Mouse (Mus musculus) MEL (cell line): ENCODE data around the gene Klhl31. TPM values are rescaled to one million over a fixed set of nuclear protein-coding genes. Genes with fewer than 3 reads are reported as not detected.

ENCODE experiments used
- DNase-seq: peaks from one replicate; pipeline ENCODE4 v3.0.0; 2011; ENCODE audit warnings: low read depth, low spot score
- H3K27ac ChIP-seq: 2 replicates; pipeline ENCODE4 v1.5.1; 2012; ENCODE audit warnings: low read depth, mild to moderate bottlenecking, control low read depth, low read length, moderate library complexity; ENCODE audit not compliant: control insufficient read depth
- H3K27me3 ChIP-seq, 2 experiments: fragments of 150-350 bp in 1 of 2; sonication (generic) in 1 of 2; 2 replicates each; pipeline ENCODE4 v1.6.1; 2012; ENCODE audit warnings: low read length in 2 of 2, mild to moderate bottlenecking in 2 of 2, improper control_type of control experiment in 1 of 2, moderate library complexity in 1 of 2; ENCODE audit not compliant: insufficient read depth in 2 of 2, control insufficient read depth in 1 of 2
- H3K36me3 ChIP-seq, 2 experiments: 2 replicates each; pipeline ENCODE4 v1.6.1; 2012 to 2014; ENCODE audit warnings: low read length in 2 of 2, improper control_type of control experiment in 1 of 2, inconsistent platforms in 1 of 2, mild to moderate bottlenecking in 1 of 2; ENCODE audit not compliant: insufficient read depth in 2 of 2, control insufficient read depth in 1 of 2
- H3K4me1 ChIP-seq, 2 experiments: fragments of 150-350 bp in 1 of 2; sonication (generic) in 1 of 2; 2 replicates each; pipeline ENCODE4 v1.6.1; 2012; ENCODE audit warnings: low read length in 2 of 2, improper control_type of control experiment in 1 of 2, mild to moderate bottlenecking in 1 of 2; ENCODE audit not compliant: insufficient read depth in 2 of 2, control insufficient read depth in 1 of 2
- H3K4me3 ChIP-seq, 2 experiments: fragments of 150-350 bp in 1 of 2; sonication (generic) in 1 of 2; 2 replicates each; pipeline ENCODE4 v1.5.1; 2012; ENCODE audit warnings: low read depth in 2 of 2, low read length in 2 of 2, mild to moderate bottlenecking in 2 of 2, moderate library complexity in 2 of 2, control low read depth in 1 of 2, improper control_type of control experiment in 1 of 2; ENCODE audit not compliant: control insufficient read depth in 1 of 2, insufficient read depth in 1 of 2
- H3K79me2 ChIP-seq: 2 replicates; pipeline ENCODE4 v1.6.1; 2012; ENCODE audit warnings: mild to moderate bottlenecking, low read length, moderate library complexity; ENCODE audit not compliant: control insufficient read depth, poor library complexity, insufficient read depth
- H3K9ac ChIP-seq: 2 replicates; pipeline ENCODE4 v1.6.1; 2012; ENCODE audit warnings: low read depth, mild to moderate bottlenecking, control low read depth, low read length, moderate library complexity; ENCODE audit not compliant: control insufficient read depth, poor library complexity, severe bottlenecking
- H3K9me3 ChIP-seq: fragments of 150-350 bp; sonication (generic); replicated peaks from 2 replicates; pipeline ENCODE4 v1.6.1; 2012; ENCODE audit warnings: mild to moderate bottlenecking, low read length, improper control_type of control experiment, moderate library complexity; ENCODE audit not compliant: insufficient read depth
- BHLHE40 ChIP-seq: IDR thresholded peaks from 2 replicates; pipeline ENCODE4 v1.6.1; 2012; ENCODE audit warnings: low read depth, mild to moderate bottlenecking, inconsistent platforms, low read length, improper control_type of control experiment, borderline replicate concordance
- CHD1 ChIP-seq: IDR thresholded peaks from 2 replicates; pipeline ENCODE4 v1.6.1; 2012; ENCODE audit warnings: low read depth, mild to moderate bottlenecking, inconsistent platforms, low read length, improper control_type of control experiment
- CHD2 ChIP-seq: IDR thresholded peaks from 2 replicates; pipeline ENCODE4 v1.6.1; 2011; ENCODE audit warnings: low read length, improper control_type of control experiment
- CTCF ChIP-seq, 3 experiments: IDR thresholded peaks in 2 of 3; conservative IDR thresholded peaks in 1 of 3; 2 replicates each; pipeline ENCODE4 v1.5.1; 2011 to 2012; ENCODE audit warnings: low read length in 3 of 3, low read depth in 2 of 3, mild to moderate bottlenecking in 2 of 3, improper control_type of control experiment in 1 of 3, inconsistent platforms in 1 of 3, mixed read lengths in 1 of 3, moderate library complexity in 1 of 3; ENCODE audit not compliant: control insufficient read depth in 1 of 3, insufficient read depth in 1 of 3, poor library complexity in 1 of 3, severe bottlenecking in 1 of 3
- E2F4 ChIP-seq: IDR thresholded peaks from 2 replicates; pipeline ENCODE4 v1.6.1; 2011; ENCODE audit warnings: low read depth, low read length, improper control_type of control experiment, borderline replicate concordance
- ELF1 ChIP-seq: IDR thresholded peaks from 2 replicates; pipeline ENCODE4 v1.6.1; 2014; ENCODE audit warnings: low read depth, mild to moderate bottlenecking, inconsistent platforms, low read length, improper control_type of control experiment, moderate library complexity
- ETS1 ChIP-seq: IDR thresholded peaks from 2 replicates; pipeline ENCODE4 v1.6.1; 2012; ENCODE audit warnings: low read depth, mild to moderate bottlenecking, inconsistent platforms, low read length, improper control_type of control experiment, moderate library complexity
- GABPA ChIP-seq: IDR thresholded peaks from 2 replicates; pipeline ENCODE4 v1.6.1; 2012; ENCODE audit warnings: low read depth, mild to moderate bottlenecking, inconsistent platforms, low read length, improper control_type of control experiment, moderate library complexity
- GATA1 ChIP-seq: IDR thresholded peaks from 2 replicates; pipeline ENCODE4 v1.6.1; 2011; ENCODE audit warnings: low read depth, low read length, improper control_type of control experiment
- HCFC1 ChIP-seq: IDR thresholded peaks from 2 replicates; pipeline ENCODE4 v1.6.1; 2012; ENCODE audit warnings: low read depth, mild to moderate bottlenecking, inconsistent platforms, low read length, improper control_type of control experiment, moderate library complexity
- JUND ChIP-seq: IDR thresholded peaks from 2 replicates; pipeline ENCODE4 v1.6.1; 2011; ENCODE audit warnings: low read depth, mild to moderate bottlenecking, improper control_type of control experiment, low read length
- MAFK ChIP-seq: IDR thresholded peaks from 2 replicates; pipeline ENCODE4 v1.6.1; 2011; ENCODE audit warnings: low read depth, mild to moderate bottlenecking, low read length, improper control_type of control experiment, borderline replicate concordance
- MAX ChIP-seq: IDR thresholded peaks from 2 replicates; pipeline ENCODE4 v1.6.1; 2011; ENCODE audit warnings: low read length, improper control_type of control experiment
- MAZ ChIP-seq: IDR thresholded peaks from 2 replicates; pipeline ENCODE4 v1.6.1; 2012; ENCODE audit warnings: low read depth, mild to moderate bottlenecking, inconsistent platforms, low read length, improper control_type of control experiment
- MXI1 ChIP-seq: IDR thresholded peaks from 2 replicates; pipeline ENCODE4 v1.6.1; 2011; ENCODE audit warnings: mild to moderate bottlenecking, low read depth, low read length, improper control_type of control experiment
- MYB ChIP-seq: IDR thresholded peaks from 2 replicates; pipeline ENCODE4 v1.6.1; 2011; ENCODE audit warnings: mild to moderate bottlenecking, low read depth, low read length, improper control_type of control experiment
- NELFE ChIP-seq: IDR thresholded peaks from 2 replicates; pipeline ENCODE4 v1.6.1; 2011; ENCODE audit warnings: low read depth, low read length, improper control_type of control experiment
- NRF1 ChIP-seq: IDR thresholded peaks from 2 replicates; pipeline ENCODE4 v1.6.1; 2014; ENCODE audit warnings: low read depth, mild to moderate bottlenecking, inconsistent platforms, low read length, improper control_type of control experiment, moderate library complexity; ENCODE audit not compliant: poor library complexity, insufficient read depth, severe bottlenecking
- POLR2AphosphoS5 ChIP-seq: IDR thresholded peaks from 2 replicates; pipeline ENCODE4 v1.6.1; 2012; ENCODE audit warnings: low read depth, borderline replicate concordance, mild to moderate bottlenecking, inconsistent platforms, low read length, moderate library complexity, mixed read lengths
- RAD21 ChIP-seq: IDR thresholded peaks from 2 replicates; pipeline ENCODE4 v1.6.1; 2011; ENCODE audit warnings: mild to moderate bottlenecking, low read depth, low read length, improper control_type of control experiment
- RCOR1 ChIP-seq: IDR thresholded peaks from 2 replicates; pipeline ENCODE4 v1.6.1; 2012; ENCODE audit warnings: low read depth, mild to moderate bottlenecking, inconsistent platforms, low read length, improper control_type of control experiment
- SIN3A ChIP-seq: IDR thresholded peaks from 2 replicates; pipeline ENCODE4 v1.6.1; 2012; ENCODE audit warnings: low read length, improper control_type of control experiment, inconsistent platforms
- TBP ChIP-seq: IDR thresholded peaks from 2 replicates; pipeline ENCODE4 v1.8.0; 2011; ENCODE audit warnings: low read depth, low read length, improper control_type of control experiment
- TCF12 ChIP-seq: IDR thresholded peaks from 2 replicates; pipeline ENCODE4 v1.6.1; 2014; ENCODE audit warnings: low read depth, mild to moderate bottlenecking, inconsistent platforms, low read length, improper control_type of control experiment, moderate library complexity
- UBTF ChIP-seq: IDR thresholded peaks from 2 replicates; pipeline ENCODE4 v1.6.1; 2012; ENCODE audit warnings: low read depth, mild to moderate bottlenecking, inconsistent platforms, low read length, improper control_type of control experiment, moderate library complexity, borderline replicate concordance; ENCODE audit not compliant: insufficient read depth
- USF1 ChIP-seq: IDR thresholded peaks from 2 replicates; pipeline ENCODE4 v1.6.1; 2014; ENCODE audit warnings: low read depth, mild to moderate bottlenecking, inconsistent platforms, low read length, improper control_type of control experiment, moderate library complexity
- USF2 ChIP-seq, 2 experiments: IDR thresholded peaks; 2 replicates each; pipeline ENCODE4 v1.6.1; 2011 to 2012; ENCODE audit warnings: improper control_type of control experiment in 2 of 2, low read length in 2 of 2, borderline replicate concordance in 1 of 2, inconsistent platforms in 1 of 2, low read depth in 1 of 2, mild to moderate bottlenecking in 1 of 2; ENCODE audit not compliant: insufficient read depth in 1 of 2
- ZC3H11A ChIP-seq: IDR thresholded peaks from 2 replicates; pipeline ENCODE4 v1.6.1; 2012; ENCODE audit warnings: low read depth, mild to moderate bottlenecking, inconsistent platforms, low read length, improper control_type of control experiment
- ZKSCAN1 ChIP-seq: IDR thresholded peaks from 2 replicates; pipeline ENCODE4 v1.6.1; 2012; ENCODE audit warnings: low read depth, mild to moderate bottlenecking, inconsistent platforms, low read length, improper control_type of control experiment, moderate library complexity
- ZNF384 ChIP-seq: IDR thresholded peaks from 2 replicates; pipeline ENCODE4 v1.6.1; 2012; ENCODE audit warnings: low read depth, mild to moderate bottlenecking, inconsistent platforms, low read length, improper control_type of control experiment
- polyA plus RNA-seq, 2 experiments: library from polyadenylated mRNA; stranded (reverse) in 1 of 2; unstranded in 1 of 2; fragments of >175 nt in 1 of 2; fragments of >200 nt in 1 of 2; gene quantifications; 2 replicates each; pipeline versions ENCODE4 v1.2.1 to v1.2.4; 2012; ENCODE audit warnings: low replicate concordance in 2 of 2, low read depth in 1 of 2; ENCODE audit not compliant: insufficient read length in 2 of 2, insufficient read depth in 1 of 2, missing spikeins in 1 of 2
- total RNA-seq: library from RNA; depleted of rRNA; stranded (reverse); fragments of 300-350 nt; gene quantifications from 2 replicates; pipeline ENCODE4 v1.2.3, GENCODE M21; 2012

Gene Klhl31
- total and polyA plus RNA-seq, 3 experiments = not detected

DNA sequence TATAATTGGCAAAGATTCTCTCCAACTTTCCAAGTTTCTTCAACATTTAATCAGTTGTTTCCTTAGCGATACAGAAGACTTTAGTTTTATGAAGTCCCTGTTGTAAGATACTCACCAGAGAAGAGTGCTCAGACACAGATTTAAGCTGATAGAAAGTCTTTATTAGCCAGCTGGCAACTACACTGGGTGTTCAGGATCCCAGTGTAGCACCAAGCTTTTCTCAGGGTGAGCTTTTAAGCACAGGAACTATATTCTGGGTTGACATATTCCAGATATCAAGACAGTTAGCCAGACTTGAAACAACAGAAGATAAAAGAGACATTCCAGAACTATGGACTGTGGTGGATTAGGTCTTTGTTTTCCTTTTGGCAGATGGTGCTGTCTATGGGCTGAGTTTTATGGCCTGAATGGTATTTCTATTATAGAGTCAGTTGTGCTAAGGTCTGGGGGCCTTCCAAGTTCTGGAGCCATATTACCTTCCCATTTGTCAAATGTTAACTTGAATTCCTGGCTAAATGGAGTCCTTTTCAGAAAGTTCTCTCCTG, 32.3 kb upstream of the Klhl31 start:
- no peaks in the 10 kb centered on the region for H3K4me1 ChIP-seq
- no peak overlapping the region for H3K27ac ChIP-seq
- no peaks in the 10 kb centered on the region for H3K9me3 ChIP-seq
- H3K79me2 ChIP-seq = no peaks in the 10 kb centered on the region
- no peaks in the 10 kb centered on the region for H3K36me3 ChIP-seq
- no peak for TF ChIP-seq SIN3A
- TF ChIP-seq POLR2AphosphoS5 = no peak
- no peak for TF ChIP-seq TBP
- no peak for TF ChIP-seq ZC3H11A
- no peak for TF ChIP-seq GABPA
- no peak for TF ChIP-seq JUND
- TF ChIP-seq ELF1 = no peak
- no peak for TF ChIP-seq CHD1
- no peak for TF ChIP-seq MAZ
- no peak for TF ChIP-seq MYB
- no peak for TF ChIP-seq USF1
- no peak for TF ChIP-seq RAD21
- no peak for TF ChIP-seq HCFC1
- TF ChIP-seq ZNF384 = no peak
- TF ChIP-seq MAX = no peak
- no peak for TF ChIP-seq TCF12
- no peak for TF ChIP-seq RCOR1
- TF ChIP-seq MXI1 = no peak
- TF ChIP-seq UBTF = no peak
- no peak for DNase-seq
- H3K4me3 ChIP-seq = no peak overlapping the region
- peaks cover 0 to 6% of the 10 kb centered on the region in 2 experiments; a peak in 3 of 4 replicates for H3K27me3 ChIP-seq
- no peak overlapping the region for H3K9ac ChIP-seq

DNA sequence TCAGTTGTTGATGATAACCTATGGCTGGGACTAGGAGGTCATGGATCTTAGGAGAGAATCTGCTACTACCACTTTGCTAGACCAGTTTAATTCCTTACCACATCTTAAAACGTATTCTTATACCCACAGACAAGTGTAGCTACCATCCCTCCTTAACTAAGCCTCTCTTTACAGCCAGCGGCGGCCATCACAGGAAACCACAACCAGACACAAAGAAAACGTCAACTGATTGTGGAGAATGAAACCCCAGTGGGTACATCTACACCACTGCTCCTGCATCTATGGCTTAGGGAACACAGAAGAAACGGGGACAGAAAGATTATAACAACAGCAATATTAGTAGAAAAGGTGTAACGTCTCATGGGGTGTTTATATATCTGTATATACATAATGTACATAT, 29.0 kb upstream of the Klhl31 start:
- Histone ChIP-seq H3K4me1 (no peaks in the 10 kb centered on the region), H3K36me3 (no peaks in the 10 kb centered on the region), H3K27ac (no peak overlapping the region), H3K9me3 (no peaks in the 10 kb centered on the region), H3K4me3 (no peak overlapping the region), H3K9ac (no peak overlapping the region), H3K27me3 (peaks cover 0 to 6% of the 10 kb centered on the region in 2 experiments), H3K79me2 (no peaks in the 10 kb centered on the region)
- no peak for TF ChIP-seq ZNF384
- no peak for TF ChIP-seq NELFE
- TF ChIP-seq NRF1 = no peak
- no peak for TF ChIP-seq USF1
- TF ChIP-seq MAFK = no peak
- no peak for TF ChIP-seq UBTF
- no peak for TF ChIP-seq ZC3H11A
- TF ChIP-seq ETS1 = no peak
- no peak for TF ChIP-seq RCOR1
- TF ChIP-seq POLR2AphosphoS5 = no peak
- TF ChIP-seq SIN3A = no peak
- no peak for TF ChIP-seq MYB
- no peak for TF ChIP-seq GATA1
- no peak for TF ChIP-seq CTCF (IDR thresholded peaks at IDR 0.05 in 2 of 3, conservative IDR thresholded peaks at IDR 0.05 in 1 of 3; ENCODE audit: control insufficient read depth in 1 of 3, insufficient read depth in 1 of 3, low read depth in 2 of 3, low read length in 3 of 3, poor library complexity in 1 of 3, severe bottlenecking in 1 of 3)
- TF ChIP-seq E2F4 = no peak
- TF ChIP-seq ZKSCAN1 = no peak
- TF ChIP-seq TBP = no peak
- TF ChIP-seq CHD2 = no peak
- TF ChIP-seq BHLHE40 = no peak
- no peak for TF ChIP-seq USF2 (IDR thresholded peaks at IDR 0.05; ENCODE audit: borderline replicate concordance in 1 of 2, insufficient read depth in 1 of 2, low read depth in 1 of 2, low read length in 2 of 2)
- DNase-seq = no peak
